Mouse (Mus musculus) thymus, postnatal 36 days (tissue): ENCODE data around the gene Tmcc3.

Experiments used
- DNase-seq, 2 experiments: peaks; one replicate each; pipeline ENCODE4 v3.0.0; 2022; ENCODE audit warnings: mixed read lengths in 2 of 2

The Tmcc3 gene

GRCm38 (mm10) chr10:94474185-94474584 is 162.4 kb downstream of the Tmcc3 start:
- DNase-seq: no peak

DNA sequence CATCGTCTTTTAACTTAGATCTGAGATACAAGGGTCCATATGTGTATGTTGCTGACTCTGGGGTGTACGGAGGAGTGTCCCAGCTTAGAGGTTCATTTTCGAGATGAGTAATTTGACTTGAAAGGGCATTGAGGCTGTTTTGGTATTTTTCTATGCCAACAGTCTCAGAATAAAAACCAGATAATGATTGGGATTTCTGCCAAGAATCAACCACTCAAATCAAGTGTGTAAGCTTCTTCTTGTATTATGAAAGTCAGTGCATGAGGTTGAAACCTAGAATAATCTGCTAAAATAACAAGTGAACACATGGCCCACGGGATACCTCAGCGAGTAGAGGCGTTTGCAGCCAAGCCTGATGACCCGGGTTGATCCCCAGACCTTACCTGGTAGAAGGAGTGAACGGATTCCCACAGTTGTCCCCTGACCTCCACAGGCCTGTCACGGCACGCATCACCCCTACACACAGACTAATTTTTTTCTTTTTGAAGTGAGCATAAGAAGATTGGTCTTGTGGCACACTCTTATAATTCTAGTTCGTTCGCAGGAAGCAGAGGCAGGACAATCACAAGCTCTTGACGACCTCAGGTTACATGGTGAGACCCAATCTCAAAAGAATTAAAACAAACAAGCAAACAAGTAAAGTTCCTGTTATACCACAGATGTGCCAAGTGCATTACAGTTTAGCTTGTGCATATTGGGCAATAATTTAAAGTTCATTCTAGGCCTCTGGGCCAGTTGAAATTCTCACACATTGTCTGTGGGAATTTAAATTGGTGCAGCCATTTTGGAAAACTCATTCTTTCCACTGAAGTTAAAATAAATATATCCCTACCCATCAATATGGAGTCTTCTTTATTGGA is 165.8 kb downstream of the Tmcc3 start:
- DNase-seq: no peak

DNA sequence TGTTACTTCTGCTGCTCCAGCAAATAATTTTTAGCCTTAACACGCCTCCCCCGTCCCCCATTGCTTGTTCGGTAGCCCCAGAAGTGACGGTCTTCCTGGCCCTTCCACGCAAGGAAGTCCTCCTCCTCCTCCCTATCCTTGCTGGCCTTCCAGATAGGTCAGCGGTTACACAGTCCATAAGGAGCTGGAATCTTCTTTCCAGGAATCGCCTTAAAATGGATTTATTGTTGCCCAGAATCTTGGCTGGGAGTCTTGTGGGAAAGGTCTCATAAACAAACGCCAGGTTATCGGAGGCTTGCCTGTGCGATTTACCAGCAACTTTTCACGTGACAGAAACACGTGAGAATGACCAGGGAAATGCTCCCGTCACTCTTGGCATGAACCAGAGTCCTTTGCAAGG is 167.9 kb downstream of the Tmcc3 start:
- DNase-seq: no peak

DNA sequence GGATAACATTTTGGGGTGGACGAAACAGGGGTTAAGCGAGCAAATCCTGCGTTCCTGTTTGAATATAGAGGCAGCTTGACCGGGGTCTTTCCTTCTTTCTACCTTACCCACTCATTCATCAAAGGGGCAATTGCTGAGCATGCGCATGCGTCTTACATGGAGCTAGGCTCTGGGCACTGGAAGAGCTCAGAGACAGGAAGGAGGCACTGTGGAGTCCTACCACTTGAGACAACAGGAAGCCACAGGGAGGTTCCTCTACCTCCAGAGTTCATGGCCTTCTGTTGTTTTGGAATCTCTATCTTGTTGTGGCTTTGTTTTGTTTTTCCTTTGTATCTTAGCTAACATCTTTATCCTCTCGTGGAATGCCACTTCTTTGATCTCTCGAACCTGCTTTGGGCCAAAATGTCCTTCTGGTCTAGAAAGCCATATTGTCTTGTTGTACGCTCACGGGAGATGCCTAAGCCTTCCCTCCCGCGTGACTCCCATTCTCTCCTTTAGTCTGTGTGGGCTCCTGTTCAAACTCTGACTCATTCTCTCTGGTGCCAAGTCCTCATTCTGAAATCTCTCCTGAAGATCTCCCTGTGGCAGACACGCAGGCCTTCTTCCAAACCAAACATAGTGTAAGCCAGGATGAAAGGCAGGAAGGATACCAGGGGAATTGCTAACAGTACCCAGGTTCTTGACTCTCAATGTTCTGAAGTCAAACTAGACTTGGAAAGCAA is 168.8 kb downstream of the Tmcc3 start:
- no peak for DNase-seq

GRCm38 (mm10) chr10:94481613-94482012 is 169.9 kb downstream of the Tmcc3 start:
- DNase-seq: no peak

DNA sequence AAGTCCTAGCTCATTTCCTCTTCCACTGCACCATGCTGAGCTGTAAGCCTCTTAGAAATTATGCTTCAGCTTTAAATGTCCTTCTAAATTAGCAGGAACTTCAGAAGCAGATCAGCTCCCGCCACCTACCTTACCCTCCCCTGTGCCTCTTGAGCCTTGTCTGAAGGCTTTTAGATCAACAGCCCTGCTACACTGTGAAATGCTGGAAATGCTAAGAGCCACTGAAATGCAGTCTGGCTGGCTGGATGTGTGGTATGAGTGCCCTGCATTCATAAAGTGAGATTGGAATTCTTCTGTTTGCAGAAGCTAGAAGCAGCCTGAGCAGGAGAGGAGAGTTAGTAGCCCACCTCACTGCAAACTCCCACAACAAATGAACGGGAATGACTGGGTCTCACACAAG is 174.4 kb downstream of the Tmcc3 start:
- no peak for DNase-seq

- DNase-seq: no peak
These were observed 177.8 kb downstream of the Tmcc3 start for GRCm38 (mm10) chr10:94489509-94489908.

DNA sequence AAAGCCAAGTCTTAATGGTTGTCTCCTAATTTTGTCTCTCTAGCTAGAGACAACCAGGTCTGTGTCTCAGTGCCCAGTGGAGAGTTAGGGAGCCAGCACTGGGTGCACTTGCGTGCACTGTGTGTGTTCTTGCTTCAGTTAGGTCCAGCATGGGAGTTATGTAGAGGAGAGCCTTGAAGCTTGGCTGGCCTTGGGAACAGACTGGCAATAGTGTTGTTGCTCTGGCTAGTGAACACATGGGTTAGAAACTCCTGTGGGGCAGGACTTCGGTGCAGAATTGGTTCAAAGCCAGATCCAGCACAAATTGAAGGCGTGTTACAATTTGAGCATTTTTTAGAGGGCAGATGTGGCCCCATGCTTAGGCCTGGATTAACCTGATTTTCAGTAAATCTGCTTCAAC is 179.3 kb downstream of the Tmcc3 start:
- no peak for DNase-seq

GRCm38 (mm10) chr10:94494403-94494846 is 182.7 kb downstream of the Tmcc3 start:
- no peak for DNase-seq

DNA sequence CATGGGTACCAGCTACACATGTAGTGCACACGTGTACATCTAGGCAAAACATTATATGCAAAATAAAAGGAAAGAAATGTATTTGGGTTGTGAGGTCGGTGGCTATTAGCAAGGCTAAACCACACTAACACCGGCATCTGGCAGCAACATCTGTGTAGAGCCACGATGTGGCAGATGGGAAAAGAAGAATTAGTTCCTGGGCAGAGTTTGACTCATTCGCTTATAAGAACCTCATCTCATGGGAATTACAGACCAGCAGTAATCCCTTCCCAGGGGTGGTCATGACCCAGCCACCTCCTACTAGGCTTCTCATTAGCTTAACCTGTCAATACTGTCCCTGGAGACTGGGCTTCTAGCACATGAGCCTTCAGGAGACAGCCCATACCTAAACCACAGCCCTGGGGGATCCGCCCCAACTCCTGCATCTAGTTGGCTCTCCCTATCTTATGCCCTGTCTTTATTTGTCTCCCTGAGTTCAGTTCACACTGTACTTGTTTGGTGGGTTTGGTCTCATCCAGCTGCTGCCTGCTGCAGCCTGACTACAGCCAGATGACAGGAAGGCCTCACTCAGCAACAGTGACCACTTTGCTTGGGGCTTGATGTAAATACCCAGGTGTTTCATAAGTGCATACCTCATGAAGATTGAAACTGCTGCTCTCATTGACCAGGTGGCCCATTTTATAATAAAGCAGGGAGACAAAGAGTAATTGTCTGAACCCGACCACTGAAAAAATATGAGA is 183.9 kb downstream of the Tmcc3 start:
- no peak for DNase-seq

- no peak for DNase-seq
These were observed 185.2 kb downstream of the Tmcc3 start for GRCm38 (mm10) chr10:94496826-94497440.

GRCm38 (mm10) chr10:94500210-94500876 is 188.6 kb downstream of the Tmcc3 start:
- no peak for DNase-seq

DNA sequence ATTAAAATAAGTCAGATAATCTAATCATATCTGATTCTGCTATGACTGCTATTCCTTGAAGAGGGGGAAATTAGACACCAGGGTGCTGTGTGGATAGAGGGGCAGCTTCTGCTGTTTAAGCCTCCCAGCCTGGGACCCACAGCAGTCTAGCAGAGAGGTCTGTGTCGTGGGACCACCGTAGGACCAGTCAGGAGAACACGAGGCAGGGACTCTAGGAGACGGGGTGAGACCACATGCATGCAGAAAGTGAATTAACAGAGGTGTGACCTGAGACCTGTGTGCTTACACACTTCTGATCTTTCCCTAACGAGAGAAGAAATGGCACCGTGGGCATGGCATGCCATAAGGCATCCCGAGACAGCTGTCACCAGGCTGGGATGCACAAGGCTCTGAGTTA is 189.1 kb downstream of the Tmcc3 start:
- no peak for DNase-seq

GRCm38 (mm10) chr10:94501796-94502195 is 190.0 kb downstream of the Tmcc3 start:
- no peak for DNase-seq

DNA sequence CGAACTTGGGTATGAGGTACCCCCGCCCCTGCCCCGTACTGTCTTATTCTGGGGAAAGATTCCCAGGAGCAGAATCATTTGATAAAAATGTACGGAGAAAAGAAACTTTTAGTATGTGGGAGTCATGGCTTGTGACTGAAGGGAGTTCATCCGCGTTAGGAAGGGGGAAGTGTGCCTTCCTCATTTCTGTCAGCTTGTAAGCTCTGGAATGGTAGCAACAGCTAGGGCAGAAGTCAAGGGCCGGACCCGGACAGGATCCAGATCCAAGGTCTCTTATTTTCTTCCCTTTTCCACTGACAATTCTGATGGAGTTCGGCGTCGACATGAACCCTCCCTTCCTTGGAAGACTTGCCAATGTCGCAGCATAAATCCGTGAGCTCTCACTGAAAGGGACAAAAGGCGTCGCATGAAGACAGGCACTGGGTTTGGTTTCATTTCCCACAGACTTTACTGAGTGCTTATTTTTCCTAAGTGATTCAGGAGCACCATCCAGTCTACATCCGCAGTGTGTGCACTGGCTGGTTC is 193.6 kb downstream of the Tmcc3 start:
- no peak for DNase-seq

DNA sequence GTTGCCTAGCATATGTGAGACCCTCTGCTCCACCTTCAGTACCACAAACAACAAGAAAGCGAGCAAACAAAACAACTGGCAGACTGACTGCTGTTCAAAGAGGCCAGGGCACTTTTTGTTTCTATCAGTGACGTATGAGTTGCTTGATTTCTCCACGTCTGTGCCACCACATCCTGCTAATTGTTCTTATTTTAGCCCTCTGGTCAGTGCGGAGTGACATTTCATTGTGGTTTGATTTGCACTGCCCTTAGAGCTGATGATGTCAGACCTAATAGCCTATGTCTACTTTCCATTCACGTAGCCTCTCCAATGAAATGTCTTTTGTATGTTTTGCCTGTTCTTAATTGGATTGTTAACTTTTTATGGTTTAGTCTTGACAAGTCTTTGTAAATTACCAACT is 197.1 kb downstream of the Tmcc3 start:
- no peak for DNase-seq

- DNase-seq: no peak
These were observed 201.0 kb downstream of the Tmcc3 start for GRCm38 (mm10) chr10:94512771-94513170.

DNA sequence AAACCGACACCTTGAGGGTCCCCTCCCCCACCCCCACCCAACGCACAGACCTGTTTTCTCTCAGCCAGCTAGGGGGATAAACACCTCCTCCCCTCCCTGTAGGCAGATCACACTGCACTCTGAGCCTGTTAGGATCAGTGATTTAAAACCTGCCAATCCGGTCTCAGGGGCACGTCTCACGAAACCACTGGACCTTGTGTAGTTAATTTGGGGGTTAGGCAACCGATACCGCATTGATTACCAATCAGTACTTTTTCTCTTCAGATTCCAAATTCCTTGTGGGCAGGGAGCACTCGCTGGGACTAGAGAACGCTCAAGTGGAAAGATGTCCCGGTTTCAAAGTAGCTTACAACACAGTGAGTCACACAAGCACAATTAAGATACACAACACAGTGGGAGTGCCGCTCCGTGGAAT is 202.3 kb downstream of the Tmcc3 start:
- DNase-seq: no peak

GRCm38 (mm10) chr10:94514506-94515178 is 202.9 kb downstream of the Tmcc3 start:
- peak; percentile 88 to 92 for DNase-seq

- DNase-seq: peak; percentile 79 to 87
These were observed 203.4 kb downstream of the Tmcc3 start for GRCm38 (mm10) chr10:94515179-94515545.

DNA sequence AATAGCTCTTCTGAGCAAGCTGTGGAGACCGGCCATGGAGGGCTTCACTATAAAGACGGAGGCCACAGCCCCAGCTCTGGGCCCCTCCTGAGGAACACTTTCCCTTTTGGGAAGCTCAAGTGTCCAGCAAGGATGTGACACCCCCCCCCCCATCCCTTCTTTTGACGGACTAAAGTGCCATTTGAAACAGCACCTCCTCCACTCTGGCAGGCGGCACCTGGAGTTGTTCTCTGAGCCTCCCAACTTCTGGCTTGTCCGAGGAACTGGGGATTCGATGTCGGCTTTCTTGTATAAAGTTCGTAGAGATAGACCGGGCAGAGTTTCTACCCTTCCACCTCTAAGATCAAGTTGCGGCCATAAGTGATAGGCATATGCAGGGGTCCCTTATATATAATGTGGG is 203.8 kb downstream of the Tmcc3 start:
- no peak for DNase-seq

- no peak for DNase-seq
These were observed 208.1 kb downstream of the Tmcc3 start for GRCm38 (mm10) chr10:94519887-94520286.
